Mouse (Mus musculus) embryonic facial prominence, embryonic 14.5 days (tissue): ENCODE data around the gene Olfr1184. TPM values are rescaled to one million over a fixed set of nuclear protein-coding genes. Genes with fewer than 3 reads are reported as not detected.
"Not testable (repeated sequence)": the region's sequence is repeated elsewhere in the genome, so short reads cannot be mapped to it uniquely, and the experiment has no call there.

Experiments
- ATAC-seq: fragments of 200-750 bp; cut with Nextera tagmentation; 2 replicates; pipeline ENCODE4 v1.8.0; 2017; ENCODE audit warnings: low read depth, moderate number of reproducible peaks, moderate TSS enrichment
- DNase-seq: peaks from one replicate; pipeline ENCODE4 v3.0.0-alpha.2; 2015; ENCODE audit warnings: low spot score
- H3K27ac ChIP-seq: fragments of 300-500 bp; sonication (generic); replicated peaks from 2 replicates; pipeline ENCODE4 v1.5.1; 2014; ENCODE audit warnings: low read depth, mild to moderate bottlenecking, low read length, moderate library complexity
- H3K27me3 ChIP-seq: fragments of 300-500 bp; sonication (generic); replicated peaks from 2 replicates; pipeline ENCODE4 v1.6.1; 2014; ENCODE audit warnings: low read length; ENCODE audit not compliant: control insufficient read depth, insufficient read depth
- H3K36me3 ChIP-seq: fragments of 300-500 bp; sonication (generic); 2 replicates; pipeline ENCODE4 v1.6.1; 2014; ENCODE audit warnings: low read length, mixed read lengths; ENCODE audit not compliant: control insufficient read depth, insufficient read depth
- H3K4me1 ChIP-seq: fragments of 300-500 bp; sonication (generic); 2 replicates; pipeline ENCODE4 v1.6.1; 2014; ENCODE audit warnings: antibody characterized with exemption, low read length; ENCODE audit not compliant: control insufficient read depth, insufficient read depth
- H3K4me2 ChIP-seq: fragments of 300-500 bp; sonication (generic); 2 replicates; pipeline ENCODE4 v1.6.1; 2014; ENCODE audit warnings: low read depth, mild to moderate bottlenecking, low read length, moderate library complexity, mixed read lengths
- H3K4me3 ChIP-seq: fragments of 300-500 bp; sonication (generic); 2 replicates; pipeline ENCODE4 v1.5.1; 2014; ENCODE audit warnings: low read depth, mild to moderate bottlenecking, low read length
- H3K9ac ChIP-seq: fragments of 300-500 bp; sonication (generic); 2 replicates; pipeline ENCODE4 v1.6.1; 2014; ENCODE audit warnings: low read depth, mild to moderate bottlenecking, low read length, moderate library complexity, mixed read lengths
- H3K9me3 ChIP-seq: fragments of 300-500 bp; sonication (generic); 2 replicates; pipeline ENCODE4 v1.6.1; 2016; ENCODE audit warnings: low read length; ENCODE audit not compliant: control insufficient read depth
- WGBS: fragments of 180-500 bp; shearing (Covaris S2); extraction: QIAGEN DNeasy Blood & Tissue Kit; methylation state at CpG from one replicate; pipeline ENCODE4 v1.1.7; 2014; 5-methylcytosine and 5-hydroxymethylcytosine counted together
- polyA plus RNA-seq: library from polyadenylated mRNA; unstranded; fragments of >200 nt; fragmentation: Nextera tagmentation; extraction: Ambion mirVana; gene quantifications from 2 replicates; pipeline ENCODE4 v1.2.1, GENCODE M21; 2014

Olfr1184 gene
- 0.08 TPM in 1 of 2 replicates, not detected in the other for polyA plus RNA-seq

DNA sequence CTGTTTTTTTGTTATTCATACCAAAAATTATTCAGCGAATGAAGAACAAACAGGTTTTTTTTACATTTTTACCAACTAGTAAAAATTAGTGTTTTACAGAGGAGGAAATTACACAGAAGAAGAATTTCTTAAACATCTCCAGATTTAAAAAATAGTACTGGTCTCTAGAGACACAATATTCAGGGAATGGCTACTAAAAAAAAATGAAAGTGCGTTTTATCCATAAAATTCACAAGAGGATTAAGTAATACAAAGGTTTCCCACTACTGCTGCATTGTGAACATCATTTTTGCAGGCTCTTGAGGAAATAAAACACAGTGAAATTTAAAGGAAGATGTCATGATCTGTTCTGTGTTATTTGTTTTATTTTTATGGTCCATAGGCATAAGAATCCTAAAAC, at the start of gene Olfr1184:
Gene Olfr1184, plus strand, starts transcription at position 301 of the 400 bp plus-strand sequence.
- no peak within 1 kb of the TSS for H3K4me3 ChIP-seq
- no peak within 1 kb of the TSS for H3K9ac ChIP-seq
- 81% methylated on average over 2 of the region's 2 CpGs for WGBS
- DNase-seq (no peak), ATAC-seq (no peak)
- H3K4me2 ChIP-seq: no peak within 1 kb of the TSS
- H3K9me3 ChIP-seq: no peaks in the 10 kb centered on the region
- H3K4me1 ChIP-seq: no peaks in the 10 kb centered on the region
- H3K27me3 ChIP-seq: no peaks in the 10 kb centered on the region
- no peak within 1 kb of the TSS for H3K27ac ChIP-seq
- H3K36me3 ChIP-seq: no peaks in the 10 kb centered on the region

DNA sequence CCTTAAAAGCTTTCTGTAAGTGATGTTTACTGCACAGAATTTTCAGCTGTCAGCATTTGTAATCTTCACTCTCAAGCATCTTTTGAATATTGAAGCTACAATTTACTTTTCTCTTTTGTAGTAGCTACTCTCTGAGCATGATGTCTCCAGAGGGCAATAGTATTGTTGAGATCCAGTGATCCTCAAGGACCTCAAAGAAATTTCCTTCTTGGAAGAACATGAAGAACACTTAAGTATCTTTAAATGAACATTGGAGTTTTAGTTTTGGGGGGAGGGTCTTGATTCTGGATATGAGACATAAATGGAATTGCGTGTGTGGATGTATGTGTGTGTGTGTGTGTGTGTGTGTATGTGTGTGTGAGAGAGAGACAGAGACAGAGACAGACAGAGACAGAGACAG, 34.4 kb upstream of the Olfr1184 start, which contains the start of gene Gm13757:
Gene Gm13757, minus strand, starts transcription at position 101 of the 400 bp plus-strand sequence.
- 93% methylated on average over 1 of the region's 1 CpGs for WGBS
- no peak for ATAC-seq

DNA sequence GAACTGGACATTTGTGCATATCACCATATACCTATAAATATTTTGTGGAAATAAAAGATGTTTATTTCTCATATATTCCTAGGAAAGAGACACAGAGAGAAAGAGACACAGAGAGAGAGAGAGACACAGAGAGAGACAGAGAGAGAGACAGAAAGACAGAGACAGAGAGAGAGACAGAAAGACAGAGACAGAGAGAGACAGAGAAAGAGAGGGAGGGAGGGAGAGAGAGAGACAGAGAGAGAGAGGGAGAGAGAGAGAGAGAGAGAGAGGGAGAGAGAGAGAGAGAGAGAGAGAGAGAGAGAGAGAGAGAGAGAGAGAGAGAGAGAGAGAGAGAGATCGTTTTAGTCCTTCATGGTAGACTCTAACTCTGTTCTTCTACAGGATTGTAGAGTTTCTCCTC, 28.8 kb upstream of the Olfr1184 start, which contains the start of gene Olfr1183:
Gene Olfr1183, plus strand, starts transcription at position 301 of the 400 bp plus-strand sequence.
- WGBS: 72% methylated on average over 1 of the region's 1 CpGs

More for the DNA sequence above, 34.4 kb upstream of the Olfr1184 start, which contains the start of gene Gm13757:
- H3K9ac ChIP-seq: no peak within 1 kb of the TSS
- H3K27ac ChIP-seq: no peak within 1 kb of the TSS
- no peaks in the 10 kb centered on the region for H3K4me1 ChIP-seq
- H3K36me3 ChIP-seq: no peaks in the 10 kb centered on the region
- no peak for DNase-seq
- H3K4me2 ChIP-seq: no peak within 1 kb of the TSS
- no peak within 1 kb of the TSS for H3K4me3 ChIP-seq
- H3K27me3 ChIP-seq: no peaks in the 10 kb centered on the region
- no peaks in the 10 kb centered on the region for H3K9me3 ChIP-seq

DNA sequence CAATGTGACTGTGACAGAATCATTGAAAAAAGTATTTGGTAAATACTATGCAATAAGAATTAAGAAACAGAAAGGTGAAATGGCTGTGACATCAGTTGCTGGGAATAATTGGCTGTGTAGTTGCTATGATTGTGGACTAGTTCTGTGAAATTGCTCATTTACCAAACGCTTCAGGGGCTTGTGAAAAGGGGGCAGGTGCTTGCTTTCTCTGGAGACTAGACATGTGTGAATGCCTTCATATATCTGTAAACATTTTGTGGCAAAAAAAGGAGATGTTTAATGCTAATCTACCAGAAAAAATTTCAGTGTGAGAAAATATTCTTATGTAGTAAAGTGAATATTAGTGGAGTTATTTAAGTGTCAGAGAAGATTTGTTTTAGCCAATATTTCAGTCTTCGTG, 9.6 kb downstream of the Olfr1184 start, which contains the start of gene Olfr1185-ps1:
Gene Olfr1185-ps1, plus strand, starts transcription at position 301 of the 400 bp plus-strand sequence.
- WGBS: 68% methylated on average over 2 of the region's 2 CpGs
- Histone ChIP-seq H3K27me3 (no peaks in the 10 kb centered on the region), H3K4me3 (no peak within 1 kb of the TSS), H3K27ac (no peak within 1 kb of the TSS), H3K9me3 (no peaks in the 10 kb centered on the region), H3K9ac (no peak within 1 kb of the TSS), H3K36me3 (no peaks in the 10 kb centered on the region), H3K4me2 (no peak within 1 kb of the TSS), H3K4me1 (no peaks in the 10 kb centered on the region)
- ATAC-seq (no peak), DNase-seq (no peak)

More for the DNA sequence above, 28.8 kb upstream of the Olfr1184 start, which contains the start of gene Olfr1183:
- ATAC-seq, H3K9ac ChIP-seq, H3K4me1 ChIP-seq, DNase-seq, H3K27me3 ChIP-seq, H3K9me3 ChIP-seq, H3K4me2 ChIP-seq, H3K36me3 ChIP-seq, H3K4me3 ChIP-seq, H3K27ac ChIP-seq: not testable (repeated sequence)

DNA sequence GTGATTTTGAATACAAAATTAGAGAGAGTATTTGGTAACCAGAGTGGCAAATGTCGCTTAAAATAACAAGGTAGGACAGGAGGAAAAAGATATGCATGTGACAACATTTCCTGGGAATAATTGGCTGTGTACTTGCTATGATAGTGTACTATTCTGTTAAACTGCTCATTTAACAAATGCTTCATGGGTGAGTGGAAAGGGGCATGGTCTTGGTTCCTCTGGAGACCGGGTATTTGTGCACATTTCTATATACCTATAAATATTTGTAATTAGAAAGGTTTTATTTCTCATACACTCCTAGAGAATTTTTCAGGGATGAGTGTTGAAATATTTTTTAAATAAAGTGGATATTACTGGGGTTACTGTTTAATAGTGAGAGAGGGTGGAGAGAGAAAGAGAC, 34.9 kb downstream of the Olfr1184 start, which contains the start of gene Olfr1186:
Gene Olfr1186, plus strand, starts transcription at position 301 of the 400 bp plus-strand sequence.
- H3K36me3 ChIP-seq: no peaks in the 10 kb centered on the region
- no peak within 1 kb of the TSS for H3K4me2 ChIP-seq
- no peak within 1 kb of the TSS for H3K27ac ChIP-seq
- no peaks in the 10 kb centered on the region for H3K27me3 ChIP-seq
- ATAC-seq (no peak), DNase-seq (no peak)
- H3K4me1 ChIP-seq: no peaks in the 10 kb centered on the region
- no peaks in the 10 kb centered on the region for H3K9me3 ChIP-seq
- 79% methylated on average over 2 of the region's 2 CpGs for WGBS
- H3K9ac ChIP-seq: no peak within 1 kb of the TSS
- H3K4me3 ChIP-seq: no peak within 1 kb of the TSS

DNA sequence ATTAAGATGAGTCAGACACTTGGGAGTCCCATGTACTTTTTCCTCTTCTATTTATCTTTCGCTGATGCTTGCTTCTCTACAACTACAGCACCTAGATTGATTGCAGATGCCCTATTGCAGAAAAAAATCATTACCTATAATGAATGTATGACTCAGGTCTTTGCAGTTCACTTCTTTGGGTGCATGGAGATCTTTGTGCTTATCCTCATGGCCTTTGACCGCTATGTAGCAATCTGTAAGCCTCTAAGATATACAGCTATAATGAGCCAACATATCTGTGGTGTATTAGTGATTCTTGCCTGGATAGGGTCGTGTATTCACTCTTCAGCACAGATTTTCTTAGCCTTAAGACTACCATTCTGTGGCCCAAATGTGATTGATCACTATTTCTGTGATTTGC, 42.3 kb downstream of the Olfr1184 start:
- WGBS: 63% methylated on average over 3 of the region's 3 CpGs
- ATAC-seq: no peak

More for the DNA sequence above, 42.3 kb downstream of the Olfr1184 start:
- H3K9ac ChIP-seq: no peak overlapping the region
- H3K36me3 ChIP-seq: no peaks in the 10 kb centered on the region
- H3K27ac ChIP-seq: no peak overlapping the region
- H3K27me3 ChIP-seq: no peaks in the 10 kb centered on the region
- H3K4me3 ChIP-seq: no peak overlapping the region
- DNase-seq: no peak
- no peaks in the 10 kb centered on the region for H3K9me3 ChIP-seq
- no peak overlapping the region for H3K4me2 ChIP-seq
- no peaks in the 10 kb centered on the region for H3K4me1 ChIP-seq

Other genes with a start within 250 kb of the Olfr1184 start
- 0.07 TPM in 1 of 2 replicates, not detected in the other for gene Olfr1173, start 203.7 kb upstream of the Olfr1184 start, polyA plus RNA-seq
- 0.14 TPM in 1 of 2 replicates, not detected in the other for gene Olfr1174-ps, start 168.5 kb upstream of the Olfr1184 start, polyA plus RNA-seq
- not detected in 2 replicates for gene Olfr1175-ps, start 156.4 kb upstream of the Olfr1184 start, polyA plus RNA-seq
- 0.17 TPM in 1 of 2 replicates, not detected in the other for gene Olfr1176, start 146.9 kb upstream of the Olfr1184 start, polyA plus RNA-seq
- gene Olfr1177-ps, start 137.1 kb upstream of the Olfr1184 start, polyA plus RNA-seq: 0.14 TPM in 1 of 2 replicates, not detected in the other
- 0.06 TPM in 1 of 2 replicates, not detected in the other for gene Olfr1178, start 96.5 kb upstream of the Olfr1184 start, polyA plus RNA-seq
- not detected in 2 replicates for gene Olfr1179, start 77.1 kb upstream of the Olfr1184 start, polyA plus RNA-seq
- gene Olfr1180, start 64.4 kb upstream of the Olfr1184 start, polyA plus RNA-seq: not detected in 2 replicates
- gene Olfr1181, start 57.4 kb upstream of the Olfr1184 start, polyA plus RNA-seq: not detected in 2 replicates
- gene Gm13757, start 34.5 kb upstream of the Olfr1184 start, polyA plus RNA-seq: not detected in 2 replicates
- not detected in 2 replicates for gene Olfr1183, start 28.7 kb upstream of the Olfr1184 start, polyA plus RNA-seq
- gene Olfr1185-ps1, start 9.7 kb downstream of the Olfr1184 start, polyA plus RNA-seq: not detected in 2 replicates
- gene Olfr1186, start 35.0 kb downstream of the Olfr1184 start, polyA plus RNA-seq: not detected in 2 replicates
- not detected in 2 replicates for gene Olfr1188, start 73.3 kb downstream of the Olfr1184 start, polyA plus RNA-seq
- not detected in 2 replicates for gene Olfr1189, start 102.9 kb downstream of the Olfr1184 start, polyA plus RNA-seq
- not detected in 2 replicates for gene Olfr1191-ps1, start 156.9 kb downstream of the Olfr1184 start, polyA plus RNA-seq
- 0.06 TPM in 1 of 2 replicates, not detected in the other for gene Olfr1192-ps1, start 164.9 kb downstream of the Olfr1184 start, polyA plus RNA-seq
- not detected in 2 replicates for gene Olfr1193, start 192.0 kb downstream of the Olfr1184 start, polyA plus RNA-seq
- not detected in 2 replicates for gene Olfr1195, start 205.6 kb downstream of the Olfr1184 start, polyA plus RNA-seq
- 0.29 TPM in 1 of 2 replicates, not detected in the other for gene Olfr1196, start 221.0 kb downstream of the Olfr1184 start, polyA plus RNA-seq
- gene Olfr1197, start 248.8 kb downstream of the Olfr1184 start, polyA plus RNA-seq: not detected in 2 replicates